Mouse (Mus musculus) hematopoietic stem cell, adult 5-6 weeks (primary cell): Measurements from ENCODE around the gene Robo1. TPM values are rescaled to one million over a fixed set of nuclear protein-coding genes. Genes with fewer than 3 reads are reported as not detected.

Source experiments
- ATAC-seq, 2 experiments: fragments of 125-278 bp in 1 of 2; replicated peaks in 1 of 2; 2 replicates each; pipeline ENCODE4 v1.8.0; 2016 to 2017; ENCODE audit warnings: inconsistent platforms in 2 of 2, mild to moderate bottlenecking in 2 of 2, moderate number of reproducible peaks in 2 of 2, low read depth in 1 of 2, moderate TSS enrichment in 1 of 2; ENCODE audit not compliant: low FRiP score in 2 of 2, poor library complexity in 2 of 2, severe bottlenecking in 2 of 2, insufficient read depth in 1 of 2, low TSS enrichment in 1 of 2
- total RNA-seq: library from RNA; stranded (forward); fragments of 172-1452, 232-1000 nt; gene quantifications from 2 replicates; pipeline ENCODE4 v1.2.3, GENCODE M21; 2017

Robo1 gene
- total RNA-seq, 1 experiment from 2014 or later = 0.40 TPM

GRCm38 (mm10) chr16:72920013-72920412, 611.9 kb downstream of the Robo1 start:
- no peak for ATAC-seq

DNA sequence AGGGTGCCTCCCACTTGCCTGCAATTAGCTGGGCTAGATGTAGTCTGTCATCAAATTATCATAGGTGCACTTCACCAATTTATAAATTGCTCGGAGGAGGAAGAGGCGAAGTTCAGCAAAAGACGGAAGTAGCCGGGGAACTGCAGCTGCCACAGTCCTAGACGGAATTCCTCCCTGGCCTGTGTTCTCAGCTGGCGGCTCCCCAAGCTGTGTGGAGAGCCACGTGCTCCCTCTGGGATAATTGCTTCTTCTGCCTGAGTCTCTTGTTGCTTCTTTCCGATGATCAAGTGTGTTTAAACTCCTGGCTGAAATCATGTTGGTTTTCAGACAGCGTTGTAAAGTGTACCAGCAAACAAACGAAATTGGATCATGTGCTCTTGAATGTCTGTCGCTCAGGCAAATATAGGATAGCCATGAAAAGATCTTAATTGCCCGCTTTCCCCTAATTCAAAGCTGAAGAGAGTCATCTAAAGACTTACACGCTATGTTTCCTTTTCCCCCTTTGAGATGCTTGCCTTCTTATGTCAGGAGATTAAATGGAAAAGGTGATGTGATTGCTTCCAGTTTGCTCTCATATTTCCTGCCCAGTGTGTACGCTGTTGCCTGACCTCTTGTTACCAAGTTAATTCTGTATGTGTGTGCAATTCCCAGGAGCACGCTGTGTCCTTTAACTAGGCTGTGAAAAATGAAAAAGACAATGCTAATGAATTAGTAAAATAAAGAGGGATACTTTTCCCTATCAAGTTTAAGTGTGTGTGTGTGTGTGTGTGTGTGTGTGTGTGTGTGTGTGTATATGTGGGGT, 616.5 kb downstream of the Robo1 start:
- peak in 1 of 2 experiments; percentile 56; a peak in 2 of 4 replicates for ATAC-seq

GRCm38 (mm10) chr16:72928525-72929122, 620.5 kb downstream of the Robo1 start:
- no peak for ATAC-seq

- ATAC-seq = no peak
Observed at GRCm38 (mm10) chr16:72930871-72931270, 622.8 kb downstream of the Robo1 start.

DNA sequence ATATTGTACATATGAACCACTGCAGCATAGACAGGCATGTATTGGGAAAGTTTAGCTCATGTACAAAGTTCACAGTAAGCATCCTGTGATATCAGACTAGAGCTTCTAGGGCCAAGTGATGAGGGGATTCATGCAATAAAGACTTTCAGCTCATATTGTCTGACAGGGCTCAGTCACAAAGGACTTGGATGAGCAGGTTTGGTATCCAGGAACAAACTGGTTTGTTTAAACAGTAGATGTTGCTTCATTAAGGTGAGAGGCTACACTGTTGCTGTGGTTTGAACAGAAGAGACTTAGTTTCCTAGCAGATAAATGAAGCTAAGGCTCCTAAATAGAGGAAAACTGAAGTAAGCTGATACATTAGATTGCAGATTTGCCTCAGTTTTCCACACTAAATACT, 626.8 kb downstream of the Robo1 start:
- no peak for ATAC-seq

DNA sequence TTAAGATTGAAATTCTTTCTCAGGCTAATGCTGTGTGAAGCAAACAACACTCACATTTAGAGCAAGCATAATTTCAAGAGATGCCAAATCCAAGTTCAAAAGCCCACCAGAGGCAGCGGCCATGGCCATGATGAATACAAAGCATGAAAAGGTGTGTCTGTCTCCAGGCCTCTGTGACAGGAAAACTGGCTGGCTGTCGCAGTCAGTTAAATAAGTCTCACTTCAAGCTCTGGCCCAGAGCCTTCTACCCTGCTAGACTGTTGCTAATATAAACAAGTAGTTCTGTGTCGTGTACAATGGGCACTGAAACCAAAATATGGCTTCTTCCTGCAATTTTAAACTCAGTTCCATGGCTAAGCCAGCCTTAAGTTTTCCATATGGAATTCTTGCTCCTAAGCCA, 629.1 kb downstream of the Robo1 start:
- ATAC-seq = no peak

GRCm38 (mm10) chr16:72939862-72940261, 631.8 kb downstream of the Robo1 start:
- ATAC-seq = no peak

GRCm38 (mm10) chr16:72940786-72941185, 632.7 kb downstream of the Robo1 start:
- no peak for ATAC-seq

GRCm38 (mm10) chr16:72944403-72944802, 636.3 kb downstream of the Robo1 start:
- no peak for ATAC-seq

- ATAC-seq = no peak
Observed at GRCm38 (mm10) chr16:72951969-72952368, 643.9 kb downstream of the Robo1 start.

GRCm38 (mm10) chr16:72959018-72959702, 651.1 kb downstream of the Robo1 start:
- ATAC-seq = no peak

DNA sequence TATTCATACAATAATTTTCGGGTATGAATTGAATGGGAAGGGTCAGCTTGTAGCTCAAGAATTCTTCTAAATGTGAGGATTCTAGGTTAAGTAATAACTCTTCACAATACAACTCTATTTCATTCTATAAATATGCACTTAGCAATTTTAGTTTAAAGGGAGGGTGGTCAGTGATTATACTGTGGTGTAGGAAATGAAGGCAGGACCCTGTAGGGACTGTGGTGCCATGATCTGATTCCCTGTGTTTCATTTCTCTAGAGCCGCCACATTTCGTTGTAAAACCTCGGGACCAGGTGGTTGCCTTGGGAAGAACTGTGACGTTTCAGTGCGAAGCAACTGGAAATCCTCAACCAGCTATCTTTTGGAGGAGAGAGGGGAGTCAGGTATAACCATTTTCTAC, 651.7 kb downstream of the Robo1 start:
- ATAC-seq = no peak

- no peak for ATAC-seq
Observed at GRCm38 (mm10) chr16:72963782-72964181, 655.7 kb downstream of the Robo1 start.

GRCm38 (mm10) chr16:72967509-72967908, 659.4 kb downstream of the Robo1 start:
- no peak for ATAC-seq

DNA sequence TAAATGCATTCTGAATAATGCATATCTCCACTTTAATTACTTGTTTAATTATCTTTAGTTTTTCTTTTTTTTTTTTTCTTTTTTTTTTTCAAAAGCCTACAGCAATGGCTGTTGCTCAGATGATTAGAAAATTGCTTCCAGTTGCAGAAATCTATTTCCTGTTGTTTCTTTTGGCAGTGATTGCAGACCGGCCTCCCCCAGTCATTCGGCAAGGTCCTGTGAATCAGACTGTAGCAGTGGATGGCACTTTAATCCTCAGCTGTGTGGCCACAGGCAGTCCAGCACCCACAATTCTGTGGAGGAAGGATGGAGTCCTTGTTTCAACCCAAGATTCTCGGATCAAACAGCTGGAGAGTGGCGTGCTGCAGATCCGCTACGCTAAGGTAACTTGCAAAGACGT, 661.9 kb downstream of the Robo1 start:
- no peak for ATAC-seq

- no peak for ATAC-seq
Observed at GRCm38 (mm10) chr16:72973685-72974084, 665.6 kb downstream of the Robo1 start.

DNA sequence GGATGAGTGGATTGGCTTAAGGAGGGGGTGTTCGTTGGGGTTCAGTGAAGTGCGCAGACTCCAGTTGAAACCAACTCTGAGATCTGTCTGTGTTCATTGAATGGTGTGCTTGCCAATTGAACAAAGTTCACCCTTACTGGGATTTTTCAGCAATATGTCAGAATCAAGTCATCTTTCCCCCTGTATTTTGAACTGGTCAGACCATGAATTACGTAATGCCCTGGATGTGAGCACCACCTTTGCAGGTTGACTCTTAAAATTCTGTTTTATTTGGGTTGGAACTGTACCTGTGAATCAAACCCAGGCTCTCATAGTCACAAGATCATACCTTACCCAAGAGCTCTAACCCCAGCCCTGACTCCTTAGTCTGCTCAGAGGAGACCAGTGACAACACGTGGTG, 666.6 kb downstream of the Robo1 start:
- no peak for ATAC-seq

- ATAC-seq = no peak
Observed at GRCm38 (mm10) chr16:72976849-72977576, 668.9 kb downstream of the Robo1 start.
